Comparison of ENCODE assay signal across 24 mouse cellular contexts in genomic region chr9:50181360-50181759, GRCm38 (mm10).
"Had no signal": no experiment of that assay in that cellular context is flagged by ENCODE, and none has a peak within 500 bp of the region (broad histone marks: within the 10 kb centered on the region; RNA-seq: fewer than 3 reads in every experiment).

No protein-coding gene starts in this region.

- DNase-seq: kidney, adult 11 months; kidney, adult 8-10 months; kidney, postnatal 10 days; kidney, postnatal 36 days; layer of hippocampus, postnatal 36 days; liver; lung, adult 18-20 months; lung, postnatal 36 days; right cerebral cortex, postnatal 14 days; spleen, adult 18-20 months; thymus, adult 2 months; thymus, postnatal 14 days; thymus, postnatal 4 days had no signal

- H3K4me3 ChIP-seq: kidney, embryonic 15.5 days; left cerebral cortex, adult 2 months; limb, embryonic 12.5 days; liver, embryonic 12.5 days; liver, embryonic 15.5 days; megakaryocyte, embryonic 14.5 days; midbrain, embryonic 10.5 days; midbrain, embryonic 13.5 days; myocyte; stomach, embryonic 15.5 days had no signal

- H3K27me3 ChIP-seq: kidney, embryonic 15.5 days; limb, embryonic 12.5 days; liver, embryonic 12.5 days; liver, embryonic 15.5 days; megakaryocyte, embryonic 14.5 days; midbrain, embryonic 13.5 days; stomach, embryonic 15.5 days had no signal

- H3K27ac ChIP-seq: kidney, embryonic 15.5 days; left cerebral cortex, adult 2 months; limb, embryonic 12.5 days; liver, embryonic 12.5 days; liver, embryonic 15.5 days; midbrain, embryonic 10.5 days; midbrain, embryonic 13.5 days; stomach, embryonic 15.5 days had no signal

- ATAC-seq: liver, embryonic 12.5 days; midbrain, embryonic 13.5 days; midbrain, embryonic 16.5 days had no signal

- H3K9ac ChIP-seq: kidney, embryonic 15.5 days; limb, embryonic 12.5 days; liver, embryonic 12.5 days; liver, embryonic 15.5 days; midbrain, embryonic 13.5 days; stomach, embryonic 15.5 days had no signal

- H3K4me1 ChIP-seq: kidney, embryonic 15.5 days; limb, embryonic 12.5 days; liver, embryonic 12.5 days; liver, embryonic 15.5 days; megakaryocyte, embryonic 14.5 days; midbrain, embryonic 10.5 days; midbrain, embryonic 13.5 days; stomach, embryonic 15.5 days had no signal

- H3K36me3 ChIP-seq: kidney, embryonic 15.5 days; limb, embryonic 12.5 days; liver, embryonic 12.5 days; liver, embryonic 15.5 days; midbrain, embryonic 10.5 days; midbrain, embryonic 13.5 days; stomach, embryonic 15.5 days had no signal

- H3K4me2 ChIP-seq: kidney, embryonic 15.5 days; limb, embryonic 12.5 days; liver, embryonic 12.5 days; liver, embryonic 15.5 days; midbrain, embryonic 13.5 days; stomach, embryonic 15.5 days had no signal

- H3K9me3 ChIP-seq: kidney, embryonic 15.5 days; limb, embryonic 12.5 days; liver, embryonic 12.5 days; liver, embryonic 15.5 days; midbrain, embryonic 10.5 days; midbrain, embryonic 13.5 days; stomach, embryonic 15.5 days had no signal
